Mouse (Mus musculus): Measurements from ENCODE around the gene Tmem214.

- TF ChIP-seq POLR2A (IDR thresholded peaks at IDR 0.05; ENCODE audit: low read depth, low read length) (no peak), CTCF (IDR thresholded peaks at IDR 0.05; ENCODE audit: extremely low read depth, insufficient read depth, insufficient read length, insufficient replicate concordance) (no peak)
Observed at GRCm38 (mm10) chr5:30886209-30886608, 18.4 kb downstream of the Tmem214 start.

Data from spleen, adult 2 months (tissue).